19 mouse cellular contexts compared by ENCODE assay signal in the genomic region with DNA sequence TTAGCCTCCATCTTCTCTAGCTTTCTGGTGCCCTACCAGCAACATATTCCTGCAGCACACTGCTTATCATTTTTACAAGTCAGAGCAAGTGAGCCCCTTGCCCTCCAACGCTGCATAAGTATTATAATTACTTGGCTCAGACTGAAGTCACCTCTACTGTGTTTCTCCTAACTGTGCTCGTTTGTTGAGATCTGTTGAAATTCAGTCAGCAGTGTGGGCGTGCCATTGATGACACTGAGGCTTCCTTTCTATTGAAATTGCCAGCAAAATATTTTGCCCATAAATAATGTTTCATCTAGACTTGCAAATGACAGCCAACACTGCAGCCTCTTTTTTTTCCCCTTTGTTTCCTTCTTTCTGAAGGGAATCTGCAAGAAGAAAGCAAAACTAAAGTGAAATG. TPM values are rescaled to one million over a fixed set of nuclear protein-coding genes. Genes with fewer than 3 reads are reported as not detected.
DNase-seq lines count a peak whose midpoint lies in the region; ATAC-seq and TF ChIP-seq lines count a peak whose summit lies in the region.
"Had no signal": no experiment of that assay in that cellular context is flagged by ENCODE, and none has a peak within 500 bp of the region (broad histone marks: within the 10 kb centered on the region; RNA-seq: fewer than 3 reads in every experiment).

No protein-coding gene starts in this region.

- no peak for TF ChIP-seq CTCF in lung, adult 2 months (IDR thresholded peaks at IDR 0.05; ENCODE audit: insufficient read depth, low read length)

- no peak for TF ChIP-seq POLR2A in lung, adult 2 months (IDR thresholded peaks at IDR 0.05; ENCODE audit: borderline replicate concordance, extremely low read depth, low read depth, low read length)

- peak; percentile 33 for DNase-seq in lung, postnatal 36 days
- no peak for DNase-seq in lung, adult 2 months
- peak; percentile 72 for DNase-seq in CD4-positive, CD25-positive, alpha-beta regulatory T cell, adult 2 months (ENCODE audit: low read depth, low spot score)
- peak; percentile 33 for DNase-seq in Muller cell, postnatal 12 days (ENCODE audit: inconsistent ontology term)
- no peak for DNase-seq in gastrocnemius, postnatal 10 days
- no peak for DNase-seq in liver
- no peak for DNase-seq in embryo, embryonic 10.5 days (ENCODE audit: low spot score)
- DNase-seq: adrenal gland, postnatal 14 days; cerebellum, adult 11-12 months; cerebellum, adult 9-10 months; cerebellum, postnatal 25 days; gastrocnemius, postnatal 14 days; heart, postnatal 36 days had no signal

- H3K4me1 ChIP-seq in lung, adult 2 months (ENCODE audit: control insufficient read depth, insufficient read depth, low read length): peaks cover 7% of the 10 kb centered on the region

- no peak overlapping the region for H3K4me3 ChIP-seq in lung, adult 2 months (replicated peaks; ENCODE audit: extremely low read depth, low read depth, low read length)
- H3K4me3 ChIP-seq: embryonic facial prominence, embryonic 13.5 days; forebrain, embryonic 12.5 days; heart, embryonic 12.5 days; hindbrain, embryonic 15.5 days had no signal

- ATAC-seq in inflammation-experienced regulatory T-cells, adult 6 months: peak; percentile 51
- ATAC-seq: forebrain, embryonic 16.5 days had no signal

- 47% methylated on average over 3 of the region's 3 CpGs for WGBS in lung, adult 2 months

RNA-seq across cellular contexts. Expression of a gene that starts 56.2 kb away (rescaled TPM):
- polyA plus RNA-seq in lung, adult 2 months (2012; rRNA removed): 516 and 573 TPM in 2 replicates
- 100 to 1,000 TPM; 393 to 515 (median 490) TPM for polyA plus RNA-seq in inflammation-experienced regulatory T-cells, adult 6 months (2017; shearing (Covaris generic))
- total RNA-seq in gastrocnemius, postnatal 10 days (2021): 10 to 100 TPM; 75.9 to 77.3 TPM

RNA-seq across cellular contexts. Expression of a gene that starts 56.2 kb away (rescaled TPM):
- polyA plus RNA-seq in lung, adult 2 months (2012; rRNA removed): 53.5 and 70.4 TPM in 2 replicates
- polyA plus RNA-seq in inflammation-experienced regulatory T-cells, adult 6 months (2017; shearing (Covaris generic)): 10 to 100 TPM; 20.3 to 33.0 (median 29.4) TPM
- total RNA-seq in gastrocnemius, postnatal 10 days (2021): 10 to 100 TPM; 23.2 to 24.8 TPM

Comparison
In these comparisons a context has a peak if more than half of its experiments do, and no peak if none do; other contexts are left out.
1. DNase-seq: peak in lung, postnatal 36 days (single experiment), CD4-positive, CD25-positive, alpha-beta regulatory T cell, adult 2 months (single experiment) and Muller cell, postnatal 12 days (single experiment); none in lung, adult 2 months (single experiment), gastrocnemius, postnatal 10 days (single experiment), liver (single experiment) and embryo, embryonic 10.5 days (single experiment).